Mouse (Mus musculus) ovary, adult 18-20 months (tissue): Measurements from ENCODE around the gene Stard7.

Experiments used
- DNase-seq: peaks from one replicate; pipeline ENCODE4 v3.0.0; 2022; ENCODE audit warnings: low spot score, mixed read lengths

Gene Stard7

GRCm38 (mm10) chr2:127322671-127323285, 52.8 kb downstream of the Stard7 start:
- DNase-seq: no peak

- DNase-seq: no peak
Measured at GRCm38 (mm10) chr2:127323667-127324066, 53.6 kb downstream of the Stard7 start.

GRCm38 (mm10) chr2:127324456-127324855, 54.4 kb downstream of the Stard7 start:
- no peak for DNase-seq

GRCm38 (mm10) chr2:127328090-127328851, 58.3 kb downstream of the Stard7 start:
- DNase-seq: no peak

GRCm38 (mm10) chr2:127332807-127333570, 63.0 kb downstream of the Stard7 start:
- DNase-seq: no peak

- DNase-seq: no peak
Measured at GRCm38 (mm10) chr2:127333945-127334603, 64.1 kb downstream of the Stard7 start.

GRCm38 (mm10) chr2:127335078-127335541, 65.1 kb downstream of the Stard7 start:
- DNase-seq: no peak

GRCm38 (mm10) chr2:127335767-127336496, 65.9 kb downstream of the Stard7 start, which contains the start of gene Dusp2:
TSS of gene Dusp2 (plus strand) at chr2:127336159.
- peak; percentile 59 for DNase-seq

GRCm38 (mm10) chr2:127336497-127336832, 66.4 kb downstream of the Stard7 start:
- DNase-seq: no peak

- DNase-seq: no peak
Measured at GRCm38 (mm10) chr2:127336885-127337284, 66.9 kb downstream of the Stard7 start.

GRCm38 (mm10) chr2:127337531-127337930, 67.5 kb downstream of the Stard7 start:
- DNase-seq: no peak

- DNase-seq: no peak
Measured at GRCm38 (mm10) chr2:127338012-127338411, 68.0 kb downstream of the Stard7 start.

- no peak for DNase-seq
Measured at GRCm38 (mm10) chr2:127338416-127338815, 68.4 kb downstream of the Stard7 start, which contains the start of gene Astl. TSS of gene Astl (plus strand) at chr2:127338639.

- DNase-seq: no peak
Measured at GRCm38 (mm10) chr2:127338833-127339232, 68.8 kb downstream of the Stard7 start.

- no peak for DNase-seq
Measured at GRCm38 (mm10) chr2:127339262-127339661, 69.2 kb downstream of the Stard7 start.

- DNase-seq: peak; percentile 12
Measured at GRCm38 (mm10) chr2:127341159-127341558, 71.1 kb downstream of the Stard7 start.

- DNase-seq: no peak
Measured at GRCm38 (mm10) chr2:127346334-127346733, 76.3 kb downstream of the Stard7 start.

GRCm38 (mm10) chr2:127347147-127347985, 77.3 kb downstream of the Stard7 start:
- DNase-seq: no peak
